Mouse (Mus musculus) liver, adult 2 months (tissue): ENCODE results near the gene Kirrel. TPM values are rescaled to one million over a fixed set of nuclear protein-coding genes. Genes with fewer than 3 reads are reported as not detected.

Source experiments
- DNase-seq: peaks from one replicate; pipeline ENCODE4 v3.0.0-alpha.2; 2011; ENCODE audit warnings: low read depth, low spot score; ENCODE audit errors: extremely low read depth
- H3K27ac ChIP-seq: fragments of 200-500 bp; replicated peaks from 2 replicates; pipeline ENCODE4 v1.5.1; 2012; ENCODE audit warnings: low read depth, mild to moderate bottlenecking, control low read depth, inconsistent platforms, low read length; ENCODE audit not compliant: insufficient read depth
- H3K27me3 ChIP-seq: fragments of 200-500 bp; 2 replicates; pipeline ENCODE4 v1.6.1; 2012; ENCODE audit warnings: mild to moderate bottlenecking, moderate library complexity, low read length, inconsistent platforms; ENCODE audit not compliant: control insufficient read depth, insufficient read depth
- H3K36me3 ChIP-seq: fragments of 200-500 bp; 2 replicates; pipeline ENCODE4 v1.6.1; 2012; ENCODE audit warnings: low read length, inconsistent platforms; ENCODE audit not compliant: control insufficient read depth, insufficient read depth
- H3K4me1 ChIP-seq: fragments of 200-500 bp; 2 replicates; pipeline ENCODE4 v1.6.1; 2011; ENCODE audit warnings: low read length; ENCODE audit not compliant: control insufficient read depth, insufficient read depth
- H3K4me3 ChIP-seq: fragments of 200-500 bp; 2 replicates; pipeline ENCODE4 v1.5.1; 2011; ENCODE audit warnings: low read depth, mild to moderate bottlenecking, control low read depth, low read length, moderate library complexity; ENCODE audit not compliant: insufficient read depth
- H3K79me2 ChIP-seq: fragments of 200-500 bp; 2 replicates; pipeline ENCODE4 v1.6.1; 2012; ENCODE audit warnings: inconsistent platforms, mild to moderate bottlenecking, low read length, moderate library complexity; ENCODE audit not compliant: control insufficient read depth, insufficient read depth
- H3K9ac ChIP-seq: fragments of 200-500 bp; 2 replicates; pipeline ENCODE4 v1.6.1; 2012; ENCODE audit warnings: low read depth, mild to moderate bottlenecking, control low read depth, inconsistent platforms, low read length
- CTCF ChIP-seq: fragments of 200-500 bp; IDR thresholded peaks from 2 replicates; pipeline ENCODE4 v1.5.1; 2011; ENCODE audit warnings: low read depth, low read length, control low read depth
- POLR2A ChIP-seq: fragments of 200-500 bp; IDR thresholded peaks from 2 replicates; pipeline ENCODE4 v1.6.1; 2011; ENCODE audit warnings: low read length, control low read depth; ENCODE audit not compliant: insufficient read depth; ENCODE audit errors: extremely low read depth
- WGBS: fragments of 180-500 bp; shearing (Covaris S2); methylation state at CpG from one replicate; pipeline ENCODE4 v1.1.7; 2018; 5-methylcytosine and 5-hydroxymethylcytosine counted together
- polyA plus RNA-seq: library from polyadenylated mRNA; depleted of rRNA; stranded (reverse); fragments of >200 nt; gene quantifications from 2 replicates; pipeline ENCODE4 v1.2.3, GENCODE M21; 2012
- total RNA-seq: library from RNA; depleted of rRNA; stranded (reverse); fragments of >200 nt; gene quantifications from 2 replicates; pipeline ENCODE4 v1.2.3, GENCODE M21; 2014

Gene Kirrel
- total and polyA plus RNA-seq, 2 experiments = 0.46 to 0.81 TPM

- Histone ChIP-seq H3K27me3 (no peaks in the 10 kb centered on the region), H3K4me3 (no peak overlapping the region), H3K36me3 (no peaks in the 10 kb centered on the region), H3K79me2 (no peaks in the 10 kb centered on the region), H3K9ac (no peak overlapping the region), H3K27ac (no peak overlapping the region), H3K4me1 (0 out of 2 replicates have a peak, but pooled peaks cover 2% of the 10 kb centered on the region)
- WGBS = 80% methylated on average over 6 of the region's 6 CpGs
- TF ChIP-seq POLR2A (no peak), CTCF (no peak)
- no peak for DNase-seq
Measured at GRCm38 (mm10) chr3:87160819-87161509, 13.6 kb downstream of the Kirrel start.

DNA sequence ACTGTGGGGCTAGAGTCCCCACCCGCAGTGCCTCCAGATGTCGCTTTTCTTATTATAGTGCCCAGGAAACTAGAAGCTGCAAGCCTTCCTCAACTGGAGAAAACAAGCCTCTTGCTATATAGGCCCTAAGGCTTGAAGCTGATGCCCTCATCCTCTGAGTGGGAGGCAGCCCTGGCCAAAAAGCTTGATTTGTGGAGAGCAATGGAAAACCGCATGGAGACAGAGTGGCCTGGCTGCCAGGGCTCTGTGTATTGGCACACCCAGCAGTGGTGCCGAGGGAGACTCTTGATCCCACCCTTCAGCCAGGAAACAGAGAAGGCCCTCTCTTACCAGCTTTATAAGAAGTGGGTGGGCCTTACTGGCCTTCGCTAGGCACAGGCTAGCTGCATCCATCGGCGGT, 15.4 kb downstream of the Kirrel start:
- Histone ChIP-seq H3K36me3 (no peaks in the 10 kb centered on the region), H3K27me3 (no peaks in the 10 kb centered on the region), H3K9ac (no peak overlapping the region), H3K4me1 (0 out of 2 replicates have a peak, but pooled peaks cover 2% of the 10 kb centered on the region), H3K27ac (no peak overlapping the region), H3K4me3 (no peak overlapping the region), H3K79me2 (no peaks in the 10 kb centered on the region)
- TF ChIP-seq CTCF (no peak), POLR2A (no peak)
- DNase-seq = no peak
- WGBS = 92% methylated on average over 7 of the region's 7 CpGs

GRCm38 (mm10) chr3:87157767-87158291, 16.7 kb downstream of the Kirrel start:
- Histone ChIP-seq H3K36me3 (no peaks in the 10 kb centered on the region), H3K9ac (no peak overlapping the region), H3K4me1 (no peaks in the 10 kb centered on the region), H3K4me3 (no peak overlapping the region), H3K27ac (peak overlapping the region; percentile 15), H3K79me2 (no peaks in the 10 kb centered on the region), H3K27me3 (no peaks in the 10 kb centered on the region)
- 30% methylated on average over 12 of the region's 12 CpGs for WGBS
- DNase-seq = no peak
- TF ChIP-seq CTCF (no peak), POLR2A (no peak)

DNA sequence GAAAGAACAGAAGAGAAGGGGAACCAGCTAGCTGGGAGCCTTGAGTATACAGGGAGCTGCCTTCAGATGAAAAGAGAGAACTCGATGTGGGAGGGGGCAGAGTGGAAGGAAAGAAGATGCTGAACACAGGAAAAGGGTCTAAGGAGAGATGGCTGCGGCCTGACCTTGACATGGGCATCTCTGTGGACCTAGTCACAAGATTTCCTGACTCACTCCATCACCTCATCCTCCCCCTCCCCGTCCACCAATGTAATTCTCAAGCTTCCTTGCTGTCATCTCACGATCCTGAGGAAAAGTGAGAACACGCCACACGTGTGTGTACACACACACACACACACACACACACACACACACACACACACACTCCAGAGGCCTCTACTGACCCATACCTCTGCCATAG, 17.2 kb downstream of the Kirrel start:
- no peaks in the 10 kb centered on the region for H3K79me2 ChIP-seq

GRCm38 (mm10) chr3:87154398-87155287, 19.9 kb downstream of the Kirrel start:
- no peaks in the 10 kb centered on the region for H3K36me3 ChIP-seq
- no peaks in the 10 kb centered on the region for H3K79me2 ChIP-seq
- H3K9ac ChIP-seq = no peak overlapping the region
- peaks cover 5% of the 10 kb centered on the region; the same call in 1 of the 2 replicates for H3K4me1 ChIP-seq
- H3K4me3 ChIP-seq = no peak overlapping the region
- H3K27ac ChIP-seq = no peak overlapping the region
- WGBS = 81% methylated on average over 15 of the region's 15 CpGs
- H3K27me3 ChIP-seq = no peaks in the 10 kb centered on the region
- TF ChIP-seq CTCF (no peak), POLR2A (no peak)
- no peak for DNase-seq

More for the DNA sequence above, 17.2 kb downstream of the Kirrel start:
- H3K36me3 ChIP-seq = no peaks in the 10 kb centered on the region
- no peaks in the 10 kb centered on the region for H3K4me1 ChIP-seq
- H3K27ac ChIP-seq = peak overlapping the region; percentile 15
- DNase-seq = no peak
- no peaks in the 10 kb centered on the region for H3K27me3 ChIP-seq
- no peak overlapping the region for H3K9ac ChIP-seq
- TF ChIP-seq CTCF (no peak), POLR2A (no peak)
- WGBS = 63% methylated on average over 6 of the region's 6 CpGs
- H3K4me3 ChIP-seq = no peak overlapping the region
